In the genomic region with DNA sequence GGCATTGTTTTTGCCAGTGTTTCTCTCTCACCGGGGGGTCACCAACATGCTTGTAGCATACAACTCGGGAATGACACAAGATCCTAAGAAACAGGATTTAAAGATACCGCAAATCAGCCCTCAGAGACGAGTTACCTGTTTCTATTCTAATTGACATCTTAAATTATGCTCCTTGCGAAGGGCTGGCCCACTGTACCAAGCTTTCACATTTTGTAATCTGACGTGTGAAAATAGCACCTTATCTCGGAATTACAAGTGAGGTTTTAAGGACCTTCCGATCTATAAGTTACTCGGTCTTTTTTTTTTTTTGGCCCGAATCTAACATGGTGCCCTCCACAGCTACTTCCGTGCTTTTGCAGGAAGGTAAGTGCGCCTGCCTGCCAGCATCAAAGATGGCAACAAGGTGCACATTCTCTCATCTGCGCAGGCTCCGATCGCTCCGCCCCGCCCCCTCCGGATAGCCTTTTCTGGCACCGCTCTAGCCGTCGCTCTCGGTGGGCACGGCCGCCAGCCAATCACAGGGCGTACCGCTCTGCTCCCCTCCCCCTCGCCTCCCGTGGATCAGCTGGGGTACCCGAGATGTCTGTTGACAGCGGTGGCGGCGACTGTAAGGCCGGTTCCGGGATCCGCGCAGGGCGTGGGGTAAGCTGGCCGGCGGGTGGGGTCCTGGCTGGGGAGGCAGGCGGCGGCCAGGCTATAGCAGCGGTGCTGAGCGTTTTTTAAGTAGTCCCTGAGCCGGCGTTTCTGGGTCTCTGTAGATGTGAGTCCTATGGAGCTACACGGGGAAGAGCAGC, we compare ENCODE assay signal across 8 mouse cellular contexts. TPM values are rescaled to one million over a fixed set of nuclear protein-coding genes. Genes with fewer than 3 reads are reported as not detected.
DNase-seq lines count a peak whose midpoint lies in the region; ATAC-seq and TF ChIP-seq lines count a peak whose summit lies in the region.

A gene (plus strand): TSS at position 550 of the 794 bp plus-strand sequence.

- peak within 1 kb of the TSS; percentile 99 for H3K4me3 ChIP-seq in bone marrow macrophage, adult 2 months (ENCODE audit: insufficient read depth, low read length)
- H3K4me3 ChIP-seq in embryonic fibroblast, embryonic 13.5 days (ENCODE audit: insufficient read depth, low read length), result peak within 1 kb of the TSS; percentile 98
- peak within 1 kb of the TSS; percentile 84 for H3K4me3 ChIP-seq in heart, embryonic 10.5 days
- H3K4me3 ChIP-seq in kidney, embryonic 15.5 days (replicated peaks), result peak within 1 kb of the TSS; percentile 95

- peaks cover 16% of the 10 kb centered on the region for H3K36me3 ChIP-seq in heart, embryonic 10.5 days
- peaks cover 27% of the 10 kb centered on the region for H3K36me3 ChIP-seq in kidney, embryonic 15.5 days

- TF ChIP-seq CTCF in bone marrow macrophage, adult 2 months (IDR thresholded peaks at IDR 0.05; ENCODE audit: low read depth, low read length), result no peak
- TF ChIP-seq CTCF in embryonic fibroblast, embryonic 13.5 days (IDR thresholded peaks at IDR 0.05; ENCODE audit: borderline replicate concordance, insufficient read depth, low read length), result no peak

- H3K4me1 ChIP-seq in bone marrow macrophage, adult 2 months (ENCODE audit: control insufficient read depth, insufficient read depth, low read length), result peaks cover 3% of the 10 kb centered on the region; the same call in 1 of the 2 replicates
- H3K4me1 ChIP-seq in embryonic fibroblast, embryonic 13.5 days (ENCODE audit: control insufficient read depth, insufficient read depth, low read length), result 0 out of 2 replicates have a peak, but pooled peaks cover 4% of the 10 kb centered on the region
- 0 out of 2 replicates have a peak, but pooled peaks cover 3% of the 10 kb centered on the region for H3K4me1 ChIP-seq in heart, embryonic 10.5 days
- 0 out of 2 replicates have a peak, but pooled peaks cover 4% of the 10 kb centered on the region for H3K4me1 ChIP-seq in kidney, embryonic 15.5 days

- 0 out of 2 replicates have a peak, but pooled peaks cover 5% of the 10 kb centered on the region for H3K9me3 ChIP-seq in heart, embryonic 10.5 days
- H3K9me3 ChIP-seq in kidney, embryonic 15.5 days (replicated peaks), result peaks cover 8% of the 10 kb centered on the region

- peak within 1 kb of the TSS; percentile 80 for H3K9ac ChIP-seq in kidney, embryonic 15.5 days

- H3K27me3 ChIP-seq in heart, embryonic 10.5 days (ENCODE audit: insufficient read depth, poor library complexity, severe bottlenecking), result no peaks in the 10 kb centered on the region
- H3K27me3 ChIP-seq in kidney, embryonic 15.5 days, result no peaks in the 10 kb centered on the region

- 4% methylated on average over 46 of the region's 46 CpGs for WGBS in heart, embryonic 10.5 days
- WGBS in kidney, embryonic 15.5 days, result 3% methylated on average over 46 of the region's 46 CpGs

- H3K4me2 ChIP-seq in kidney, embryonic 15.5 days, result peak within 1 kb of the TSS; percentile 84

- 0 out of 2 replicates have a peak, but pooled peaks have one; percentile 63 for TF ChIP-seq POLR2A in bone marrow macrophage, adult 2 months (IDR thresholded peaks at IDR 0.05; ENCODE audit: borderline replicate concordance, low read depth, low read length)
- TF ChIP-seq POLR2A in embryonic fibroblast, embryonic 13.5 days (IDR thresholded peaks at IDR 0.05; ENCODE audit: low read depth, low read length), result peak; percentile 85

- ATAC-seq in kidney, embryonic 15.5 days (replicated peaks; ENCODE audit: low FRiP score), result peak; percentile 100
- peak; percentile 99 for ATAC-seq in monocyte, adult 5-6 weeks (replicated peaks; ENCODE audit: insufficient number of reproducible peaks, low FRiP score, low TSS enrichment, poor library complexity, severe bottlenecking)

- peak within 1 kb of the TSS; percentile 33; the same call in 1 of the 2 replicates for H3K27ac ChIP-seq in bone marrow macrophage, adult 2 months (ENCODE audit: insufficient read depth, low read depth, low read length)
- H3K27ac ChIP-seq in embryonic fibroblast, embryonic 13.5 days (ENCODE audit: insufficient read depth, low read length), result peak within 1 kb of the TSS; percentile 28
- peak within 1 kb of the TSS; percentile 84 for H3K27ac ChIP-seq in heart, embryonic 10.5 days
- peak within 1 kb of the TSS; percentile 63 for H3K27ac ChIP-seq in kidney, embryonic 15.5 days

- DNase-seq in A20 (ENCODE audit: low read depth, low spot score) (peak; percentile 99), liver (peak; percentile 100)
- DNase-seq in heart, embryonic 10.5 days (ENCODE audit: low spot score), result peak; percentile 100
- DNase-seq in spleen, postnatal 4 days (ENCODE audit: low spot score in 2 of 2), result peak; percentile 100

RNA-seq across cellular contexts. Expression of the gene that starts here (rescaled TPM):
- polyA plus RNA-seq in bone marrow macrophage, adult 2 months (2012; ENCODE audit: insufficient read depth, insufficient read length, missing spikeins), result 42.3 and 42.5 TPM in 2 replicates
- polyA plus RNA-seq in embryonic fibroblast, embryonic 13.5 days (2011; ENCODE audit: insufficient read length, low read depth, missing spikeins), result 35.8 and 38.1 TPM in 2 replicates
- 37.2 and 39.0 TPM in 2 replicates for polyA plus RNA-seq in heart, embryonic 10.5 days (2016; fragmentation: Nextera tagmentation; extraction: Ambion mirVana)
- 35.3 and 38.1 TPM in 2 replicates for polyA plus RNA-seq in kidney, embryonic 15.5 days (2015; fragmentation: Nextera tagmentation; extraction: Ambion mirVana)
- 84.6 to 106 TPM (median 89.6 TPM) in 3 replicates for total RNA-seq in monocyte, adult 5-6 weeks (2017)

Comparison
In these comparisons a context has a peak if more than half of its experiments do, and no peak if none do; other contexts are left out.
1. Peak in every context shown above with its lines: DNase-seq, ATAC-seq, H3K4me3 ChIP-seq and H3K27ac ChIP-seq.
2. H3K27ac ChIP-seq: peak in every context shown above with its lines; median percentile 84 in heart, embryonic 10.5 days; 63 in kidney, embryonic 15.5 days; 33 in bone marrow macrophage, adult 2 months; 28 in embryonic fibroblast, embryonic 13.5 days.